Mouse (Mus musculus) yolk sac, embryonic 10.5 days (tissue): ENCODE data around the gene Cpn2.

Experiments
- DNase-seq: peaks from one replicate; pipeline ENCODE4 v3.0.0-alpha.2; 2017; ENCODE audit warnings: low spot score

Gene Cpn2

GRCm38 (mm10) chr16:30238791-30239190 is 28.5 kb downstream of the Cpn2 start:
- peak; percentile 87 for DNase-seq

GRCm38 (mm10) chr16:30236091-30236699 is 31.1 kb downstream of the Cpn2 start:
- peak; percentile 82 for DNase-seq

GRCm38 (mm10) chr16:30235577-30235976 is 31.7 kb downstream of the Cpn2 start:
- no peak for DNase-seq

- DNase-seq: no peak
Measured at GRCm38 (mm10) chr16:30234636-30235546, 32.4 kb downstream of the Cpn2 start.

- no peak for DNase-seq
Measured at GRCm38 (mm10) chr16:30234077-30234476, 33.2 kb downstream of the Cpn2 start.

GRCm38 (mm10) chr16:30231882-30232604 is 35.3 kb downstream of the Cpn2 start:
- DNase-seq: no peak

- DNase-seq: no peak
Measured at GRCm38 (mm10) chr16:30227352-30227751, 39.9 kb downstream of the Cpn2 start.

- DNase-seq: no peak
Measured at GRCm38 (mm10) chr16:30221161-30221782, 46.0 kb downstream of the Cpn2 start.

GRCm38 (mm10) chr16:30215811-30216210 is 51.5 kb downstream of the Cpn2 start:
- no peak for DNase-seq

GRCm38 (mm10) chr16:30213644-30214043 is 53.7 kb downstream of the Cpn2 start:
- DNase-seq: no peak

- no peak for DNase-seq
Measured at GRCm38 (mm10) chr16:30212035-30212434, 55.3 kb downstream of the Cpn2 start.

GRCm38 (mm10) chr16:30209264-30209663 is 58.0 kb downstream of the Cpn2 start:
- no peak for DNase-seq

- DNase-seq: no peak
Measured at GRCm38 (mm10) chr16:30207991-30208390, 59.3 kb downstream of the Cpn2 start.

GRCm38 (mm10) chr16:30207111-30207828 is 60.0 kb downstream of the Cpn2 start:
- DNase-seq: no peak
